16 mouse cellular contexts compared by ENCODE assay signal in genomic region chr8:120581811-120582210, GRCm38 (mm10). TPM values are rescaled to one million over a fixed set of nuclear protein-coding genes. Genes with fewer than 3 reads are reported as not detected.
A peak's percentile ranks its signal among the peaks of the same experiment; 100 is the strongest.
DNase-seq lines count a peak whose midpoint lies in the region; ATAC-seq lines count a peak whose summit lies in the region.
"Had no signal": no experiment of that assay in that cellular context is flagged by ENCODE, and none has a peak within 500 bp of the region (broad histone marks: within the 10 kb centered on the region; RNA-seq: fewer than 3 reads in every experiment).

No protein-coding gene starts in this region.

- H3K4me3 ChIP-seq in heart, embryonic 10.5 days, result no peak overlapping the region
- H3K4me3 ChIP-seq in kidney, embryonic 14.5 days (ENCODE audit: low read length), result no peak overlapping the region
- no peak overlapping the region for H3K4me3 ChIP-seq in limb, embryonic 10.5 days
- H3K4me3 ChIP-seq: neural tube, embryonic 15.5 days had no signal

- 90% methylated on average over 8 of the region's 8 CpGs for WGBS in heart, embryonic 10.5 days
- 85% methylated on average over 8 of the region's 8 CpGs for WGBS in kidney, embryonic 14.5 days
- WGBS in limb, embryonic 10.5 days, result 93% methylated on average over 8 of the region's 8 CpGs

- peaks cover 92% of the 10 kb centered on the region for H3K36me3 ChIP-seq in heart, embryonic 10.5 days
- peaks cover 78% of the 10 kb centered on the region for H3K36me3 ChIP-seq in kidney, embryonic 14.5 days (ENCODE audit: control insufficient read depth, insufficient read depth, low read length)
- H3K36me3 ChIP-seq in limb, embryonic 10.5 days, result peaks cover 95% of the 10 kb centered on the region

- peaks cover 27% of the 10 kb centered on the region for H3K4me1 ChIP-seq in heart, embryonic 10.5 days
- 0 out of 2 replicates have a peak, but pooled peaks cover 9% of the 10 kb centered on the region for H3K4me1 ChIP-seq in kidney, embryonic 14.5 days (ENCODE audit: control insufficient read depth, insufficient read depth, low read length)
- peaks cover 9% of the 10 kb centered on the region for H3K4me1 ChIP-seq in limb, embryonic 10.5 days
- H3K4me1 ChIP-seq: neural tube, embryonic 15.5 days had no signal

- no peak for ATAC-seq in kidney, embryonic 14.5 days (ENCODE audit: low FRiP score, low TSS enrichment)
- ATAC-seq: activated CD4-positive, CD25-positive, alpha-beta regulatory T cell, adult 4 months; intestine, postnatal 0 days had no signal

- no peak overlapping the region for H3K4me2 ChIP-seq in kidney, embryonic 14.5 days (replicated peaks; ENCODE audit: low read depth, low read length)
- H3K4me2 ChIP-seq: midbrain, embryonic 11.5 days; neural tube, embryonic 15.5 days had no signal

- peak; percentile 45 for DNase-seq in adrenal gland, postnatal 14 days
- DNase-seq in adrenal gland, postnatal 4 days (ENCODE audit: low spot score in 2 of 2), result no peak
- peak; percentile 98 for DNase-seq in heart, adult 11 months
- no peak for DNase-seq in heart, embryonic 10.5 days (ENCODE audit: low spot score)
- peak; percentile 27 to 39 for DNase-seq in kidney, postnatal 36 days
- DNase-seq in heart, adult 8-10 months (ENCODE audit: low spot score), result peak; percentile 57
- no peak for DNase-seq in limb, embryonic 10.5 days (ENCODE audit: low spot score)
- DNase-seq: gastrocnemius, postnatal 36 days; lung, adult 18-20 months; lung, postnatal 36 days; retina, postnatal 1 day had no signal

- H3K9ac ChIP-seq in kidney, embryonic 14.5 days (ENCODE audit: low read depth, low read length), result no peak overlapping the region
- H3K9ac ChIP-seq: neural tube, embryonic 15.5 days had no signal

- H3K9me3 ChIP-seq in heart, embryonic 10.5 days, result no peaks in the 10 kb centered on the region
- H3K9me3 ChIP-seq in kidney, embryonic 14.5 days (ENCODE audit: control insufficient read depth, low read length), result no peaks in the 10 kb centered on the region
- no peaks in the 10 kb centered on the region for H3K9me3 ChIP-seq in limb, embryonic 10.5 days (replicated peaks)
- H3K9me3 ChIP-seq: neural tube, embryonic 15.5 days had no signal

- no peaks in the 10 kb centered on the region for H3K27me3 ChIP-seq in heart, embryonic 10.5 days (ENCODE audit: insufficient read depth, poor library complexity, severe bottlenecking)
- H3K27me3 ChIP-seq in kidney, embryonic 14.5 days (ENCODE audit: control insufficient read depth, insufficient read depth, low read length), result no peaks in the 10 kb centered on the region
- no peaks in the 10 kb centered on the region for H3K27me3 ChIP-seq in limb, embryonic 10.5 days (ENCODE audit: low read depth, poor library complexity, severe bottlenecking)
- H3K27me3 ChIP-seq: neural tube, embryonic 15.5 days had no signal

- H3K27ac ChIP-seq in heart, embryonic 10.5 days, result no peak overlapping the region
- no peak overlapping the region for H3K27ac ChIP-seq in kidney, embryonic 14.5 days (ENCODE audit: low read depth, low read length)
- no peak overlapping the region for H3K27ac ChIP-seq in limb, embryonic 10.5 days
- H3K27ac ChIP-seq: neural tube, embryonic 15.5 days had no signal

RNA-seq across cellular contexts. Expression of gene Gins2, which starts 7.3 kb away (rescaled TPM):
- total RNA-seq in adrenal gland, postnatal 14 days (2021), result 10.3 and 15.5 TPM in 2 replicates
- 10 to 100 TPM; 36.6 to 39.3 TPM for total RNA-seq in adrenal gland, postnatal 4 days (2021)
- 106 and 125 TPM in 2 replicates for polyA plus RNA-seq in heart, embryonic 10.5 days (2016; fragmentation: Nextera tagmentation; extraction: Ambion mirVana)
- polyA plus RNA-seq in kidney, embryonic 14.5 days (2014; fragmentation: Nextera tagmentation; extraction: Ambion mirVana), result 118 and 145 TPM in 2 replicates
- 1 to 10 TPM in 3 of 4 experiments, under 1 TPM in 1; 0.98 to 1.7 (median 1.7) TPM for total RNA-seq in heart, adult 8-10 months (2022)
- 153 and 167 TPM in 2 replicates for polyA plus RNA-seq in limb, embryonic 10.5 days (2016; fragmentation: Nextera tagmentation; extraction: Ambion mirVana)

Comparison
In these comparisons a context has a peak if more than half of its experiments do, and no peak if none do; other contexts are left out.
1. DNase-seq: peak in adrenal gland, postnatal 14 days (single experiment), heart, adult 11 months (single experiment), kidney, postnatal 36 days (2 of 2) and heart, adult 8-10 months (single experiment); none in adrenal gland, postnatal 4 days (0 of 2), heart, embryonic 10.5 days (single experiment) and limb, embryonic 10.5 days (single experiment).